Mouse (Mus musculus) bone marrow macrophage, adult 2 months (primary cell): ENCODE data around the gene Chst7. TPM values are rescaled to one million over a fixed set of nuclear protein-coding genes. Genes with fewer than 3 reads are reported as not detected.

Experiments used
- H3K27ac ChIP-seq: 2 replicates; pipeline ENCODE4 v1.5.1; 2012; ENCODE audit warnings: low read depth, low read length; ENCODE audit not compliant: insufficient read depth
- H3K4me1 ChIP-seq: 2 replicates; pipeline ENCODE4 v1.6.1; 2012; ENCODE audit warnings: low read length; ENCODE audit not compliant: control insufficient read depth, insufficient read depth
- H3K4me3 ChIP-seq: 2 replicates; pipeline ENCODE4 v1.5.1; 2012; ENCODE audit warnings: mild to moderate bottlenecking, low read length, moderate library complexity; ENCODE audit not compliant: insufficient read depth
- CTCF ChIP-seq: IDR thresholded peaks from 2 replicates; pipeline ENCODE4 v1.5.1; 2012; ENCODE audit warnings: low read depth, mild to moderate bottlenecking, low read length, moderate library complexity
- POLR2A ChIP-seq: IDR thresholded peaks from 2 replicates; pipeline ENCODE4 v1.6.1; 2012; ENCODE audit warnings: mild to moderate bottlenecking, low read depth, low read length, borderline replicate concordance
- polyA plus RNA-seq: library from polyadenylated mRNA; stranded (reverse); fragments of >200 nt; gene quantifications from 2 replicates; pipeline ENCODE4 v1.2.4, GENCODE M21; 2012; ENCODE audit not compliant: missing spikeins, insufficient read depth, insufficient read length

Gene Chst7
- polyA plus RNA-seq, 1 experiment: 3.1 TPM

DNA sequence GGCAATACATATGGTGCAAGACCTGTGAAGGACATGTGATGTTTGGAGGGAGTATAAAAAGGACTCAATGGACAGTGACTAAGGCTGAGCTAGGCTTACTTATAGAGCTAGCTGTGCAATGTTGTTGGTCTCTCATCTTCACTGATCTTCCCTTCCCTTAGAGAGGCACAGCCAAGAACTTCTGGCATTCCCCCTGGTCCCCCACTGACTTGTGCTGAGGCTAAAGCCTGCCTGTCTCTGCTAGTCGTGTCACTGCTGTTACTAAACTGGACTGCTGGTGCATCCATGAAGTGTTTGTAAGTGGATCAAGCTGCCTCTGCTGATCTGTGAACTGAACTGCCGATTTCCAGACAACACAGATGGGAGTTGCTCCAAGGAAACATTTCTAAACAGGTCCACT, 66.1 kb downstream of the Chst7 start:
- TF ChIP-seq CTCF (no peak), POLR2A (no peak)
- H3K4me1 ChIP-seq: peaks cover 6% of the 10 kb centered on the region
- H3K4me3 ChIP-seq: no peak overlapping the region
- H3K27ac ChIP-seq: no peak overlapping the region

DNA sequence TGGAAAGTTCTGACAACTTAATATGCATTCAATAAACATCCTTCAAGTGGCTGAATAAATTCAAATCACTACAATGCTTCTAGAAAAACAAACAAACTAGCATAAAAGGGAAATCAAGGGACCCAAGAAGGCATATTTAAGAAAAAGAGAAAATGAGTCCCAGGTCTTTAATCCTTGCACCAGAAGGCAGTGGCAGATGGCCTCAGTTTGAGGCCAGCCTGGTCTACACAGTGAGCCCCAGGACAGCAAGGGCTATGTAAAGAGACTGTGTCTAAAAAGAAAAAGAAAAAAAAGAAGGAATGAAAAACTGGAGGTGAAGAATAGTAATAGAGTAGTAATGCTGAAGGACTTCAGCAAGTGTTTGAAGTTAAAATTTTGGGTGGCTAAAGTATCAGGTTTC, 69.6 kb downstream of the Chst7 start:
- Histone ChIP-seq H3K4me1 (peaks cover 6% of the 10 kb centered on the region), H3K4me3 (no peak overlapping the region), H3K27ac (no peak overlapping the region)
- no peak for TF ChIP-seq CTCF
- TF ChIP-seq POLR2A: no peak

DNA sequence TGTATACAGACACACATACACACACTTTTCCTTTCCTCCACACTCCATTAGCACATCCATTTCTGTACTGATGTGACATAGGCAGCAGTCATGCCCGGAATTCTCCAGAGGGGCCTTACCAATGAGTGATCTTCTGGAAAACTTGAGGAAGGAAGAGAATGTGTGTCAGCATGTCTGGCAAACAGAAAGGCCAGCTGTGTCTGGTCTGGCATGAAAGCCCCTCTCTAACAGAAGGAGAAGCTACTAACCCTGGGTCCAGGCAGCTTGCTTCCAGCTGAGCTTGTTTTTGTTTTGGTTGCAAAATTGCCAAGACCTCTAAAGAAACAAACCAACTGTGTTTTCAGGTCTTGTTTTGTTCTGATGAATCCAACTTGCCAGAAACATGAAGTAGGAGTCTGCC, 70.1 kb downstream of the Chst7 start:
- TF ChIP-seq CTCF (no peak), POLR2A (no peak)

More for the DNA sequence above, 70.1 kb downstream of the Chst7 start:
- peaks cover 6% of the 10 kb centered on the region for H3K4me1 ChIP-seq
- H3K27ac ChIP-seq: no peak overlapping the region
- H3K4me3 ChIP-seq: no peak overlapping the region

Other genes starting within 250 kb of the Chst7 start
- 11.8 and 14.4 TPM in 2 replicates for gene Slc9a7, start 232.2 kb downstream of the Chst7 start, polyA plus RNA-seq